Mouse (Mus musculus): ENCODE measurements at regions not wholly inside any gene's neighbourhood (a gene's known extent, or its start where the extent isn't known, plus 50 kb on each side); places are given as distances from the start of the nearest gene placed in this dataset.

- in situ Hi-C loops (cut with MboI; ENCODE audit: unreplicated experiment in 2 of 2) = no loop called here
Observed at GRCm38 (mm10) chr4:139907366-139907765, 60.5 kb downstream of the Klhdc7a start.

- in situ Hi-C loops (cut with MboI; ENCODE audit: unreplicated experiment in 2 of 2) = no loop called here
Observed at GRCm38 (mm10) chr4:139906176-139906575, 61.6 kb downstream of the Klhdc7a start.

GRCm38 (mm10) chr4:139905093-139905783 lies 62.6 kb downstream of the Klhdc7a start:
- in situ Hi-C loops (cut with MboI; ENCODE audit: unreplicated experiment in 2 of 2) = no loop called here

- in situ Hi-C loops (cut with MboI; ENCODE audit: unreplicated experiment in 2 of 2) = loop anchor here in 1 of 2 experiments (25.0 kb wide), 1 partner anchor 637 kb away; no protein-coding TSS in a partner anchor
Observed at GRCm38 (mm10) chr4:139899960-139900359, 66.6 kb upstream of the Pax7 start.

GRCm38 (mm10) chr4:139899410-139899809 lies 66.1 kb upstream of the Pax7 start:
- in situ Hi-C loops (cut with MboI; ENCODE audit: unreplicated experiment in 2 of 2) = loop anchor here in 1 of 2 experiments (25.0 kb wide), 1 partner anchor 638 kb away; no protein-coding TSS in a partner anchor

GRCm38 (mm10) chr4:139892678-139893077 lies 59.4 kb upstream of the Pax7 start:
- in situ Hi-C loops (cut with MboI; ENCODE audit: unreplicated experiment in 2 of 2) = loop anchor here in 1 of 2 experiments (25.0 kb wide), 1 partner anchor 645 kb away; no protein-coding TSS in a partner anchor

GRCm38 (mm10) chr4:139889013-139889412 lies 55.7 kb upstream of the Pax7 start:
- in situ Hi-C loops (cut with MboI; ENCODE audit: unreplicated experiment in 2 of 2) = loop anchor here in 1 of 2 experiments (25.0 kb wide), 1 partner anchor 648 kb away; no protein-coding TSS in a partner anchor

Measured in v-Abl transformed pro-B cells (cell line).